Mouse (Mus musculus): ENCODE measurements around the gene Hacd4. TPM values are rescaled to one million over a fixed set of nuclear protein-coding genes. Genes with fewer than 3 reads are reported as not detected.

Hacd4 gene
- 3.7 and 4.4 TPM in 2 replicates for polyA plus RNA-seq (2014; fragmentation: Nextera tagmentation; extraction: Ambion mirVana)

DNA sequence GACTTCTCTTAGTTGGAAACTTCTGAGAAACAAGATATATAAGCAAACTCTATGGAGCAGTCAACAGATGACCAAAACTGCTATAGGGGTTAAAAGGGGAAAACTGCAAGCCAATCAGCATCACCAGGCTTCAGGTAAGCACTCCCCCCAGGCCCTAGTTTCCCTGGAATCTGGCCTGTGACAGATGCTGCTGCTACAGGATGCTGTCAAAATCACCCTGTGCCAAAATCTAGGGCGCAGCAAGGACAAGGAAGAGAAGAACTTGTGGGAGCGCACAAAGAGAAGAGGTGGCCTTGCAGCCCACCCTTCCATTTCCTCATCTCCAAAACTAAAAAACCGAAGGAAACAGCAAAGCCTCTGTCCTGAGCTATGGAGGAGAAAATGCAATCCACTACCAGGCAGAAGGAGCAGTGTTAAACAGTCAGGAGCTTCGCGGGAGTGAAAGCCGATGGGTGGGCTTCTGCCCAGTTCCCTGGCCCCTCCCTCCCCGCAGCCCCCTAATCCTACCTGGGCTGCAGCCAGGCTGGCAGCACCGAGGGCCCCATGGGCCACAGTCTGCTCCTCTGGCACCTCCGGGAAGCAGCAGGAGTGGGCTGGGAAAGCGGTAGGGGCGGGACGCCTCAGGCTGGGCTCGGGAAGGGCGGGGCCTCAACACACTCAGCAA, at the start of gene Hacd4:
Hacd4 (minus strand) TSS at position 603 of the 664 bp plus-strand sequence.
- no peaks in the 10 kb centered on the region for H3K36me3 ChIP-seq (ENCODE audit: control insufficient read depth, insufficient read depth, low read length)
- peaks cover 7% of the 10 kb centered on the region; the same call in 1 of the 2 replicates for H3K4me1 ChIP-seq (ENCODE audit: control insufficient read depth, insufficient read depth, low read length)
- no peaks in the 10 kb centered on the region for H3K9me3 ChIP-seq (ENCODE audit: control insufficient read depth, low read length)
- peak within 1 kb of the TSS; percentile 21 for H3K4me3 ChIP-seq (ENCODE audit: low read depth, low read length)
- no peak within 1 kb of the TSS for H3K27ac ChIP-seq (ENCODE audit: low read depth, low read length)
- ATAC-seq (ENCODE audit: low FRiP score) (peak; percentile 85), DNase-seq (ENCODE audit: low spot score, missing footprints) (peak; percentile 86)
- peak within 1 kb of the TSS; percentile 50 for H3K4me2 ChIP-seq
- H3K27me3 ChIP-seq (ENCODE audit: control insufficient read depth, insufficient read depth, low read length): no peaks in the 10 kb centered on the region
- WGBS: 5% methylated on average over 14 of the region's 14 CpGs
- H3K9ac ChIP-seq (ENCODE audit: low read length): peak within 1 kb of the TSS; percentile 56

- H3K36me3 ChIP-seq (ENCODE audit: control insufficient read depth, insufficient read depth, low read length): no peaks in the 10 kb centered on the region
- no peaks in the 10 kb centered on the region for H3K9me3 ChIP-seq (ENCODE audit: control insufficient read depth, low read length)
- no peak overlapping the region for H3K27ac ChIP-seq (ENCODE audit: low read depth, low read length)
- no peak for ATAC-seq (ENCODE audit: low FRiP score)
- no peak overlapping the region for H3K9ac ChIP-seq (ENCODE audit: low read length)
- no peak for DNase-seq (ENCODE audit: low spot score, missing footprints)
- no peaks in the 10 kb centered on the region for H3K27me3 ChIP-seq (ENCODE audit: control insufficient read depth, insufficient read depth, low read length)
- no peak overlapping the region for H3K4me3 ChIP-seq (ENCODE audit: low read depth, low read length)
- 88% methylated on average over 3 of the region's 3 CpGs for WGBS
- H3K4me1 ChIP-seq (ENCODE audit: control insufficient read depth, insufficient read depth, low read length): no peaks in the 10 kb centered on the region
- H3K4me2 ChIP-seq: no peak overlapping the region
Observed at GRCm38 (mm10) chr4:88488107-88488506, 49.4 kb upstream of the Hacd4 start.

GRCm38 (mm10) chr4:88480130-88480529, 41.4 kb upstream of the Hacd4 start:
- no peak for ATAC-seq (ENCODE audit: low FRiP score)
- Histone ChIP-seq H3K4me2 (no peak overlapping the region), H3K36me3 (ENCODE audit: control insufficient read depth, insufficient read depth, low read length) (no peaks in the 10 kb centered on the region), H3K9ac (ENCODE audit: low read length) (no peak overlapping the region), H3K27ac (ENCODE audit: low read depth, low read length) (no peak overlapping the region), H3K4me1 (ENCODE audit: control insufficient read depth, insufficient read depth, low read length) (no peaks in the 10 kb centered on the region), H3K4me3 (ENCODE audit: low read depth, low read length) (no peak overlapping the region), H3K27me3 (ENCODE audit: control insufficient read depth, insufficient read depth, low read length) (no peaks in the 10 kb centered on the region), H3K9me3 (ENCODE audit: control insufficient read depth, low read length) (no peaks in the 10 kb centered on the region)
- DNase-seq (ENCODE audit: low spot score, missing footprints): no peak
- WGBS: 86% methylated on average over 6 of the region's 6 CpGs

- Histone ChIP-seq H3K4me1 (ENCODE audit: control insufficient read depth, insufficient read depth, low read length) (no peaks in the 10 kb centered on the region), H3K9me3 (ENCODE audit: control insufficient read depth, low read length) (no peaks in the 10 kb centered on the region), H3K9ac (ENCODE audit: low read length) (no peak overlapping the region), H3K27me3 (ENCODE audit: control insufficient read depth, insufficient read depth, low read length) (no peaks in the 10 kb centered on the region), H3K36me3 (ENCODE audit: control insufficient read depth, insufficient read depth, low read length) (no peaks in the 10 kb centered on the region), H3K4me3 (ENCODE audit: low read depth, low read length) (no peak overlapping the region), H3K27ac (ENCODE audit: low read depth, low read length) (no peak overlapping the region), H3K4me2 (no peak overlapping the region)
- ATAC-seq (ENCODE audit: low FRiP score) (no peak), DNase-seq (ENCODE audit: low spot score, missing footprints) (no peak)
- 95% methylated on average over 9 of the region's 9 CpGs for WGBS
Observed at GRCm38 (mm10) chr4:88478809-88479186, 40.1 kb upstream of the Hacd4 start.

DNA sequence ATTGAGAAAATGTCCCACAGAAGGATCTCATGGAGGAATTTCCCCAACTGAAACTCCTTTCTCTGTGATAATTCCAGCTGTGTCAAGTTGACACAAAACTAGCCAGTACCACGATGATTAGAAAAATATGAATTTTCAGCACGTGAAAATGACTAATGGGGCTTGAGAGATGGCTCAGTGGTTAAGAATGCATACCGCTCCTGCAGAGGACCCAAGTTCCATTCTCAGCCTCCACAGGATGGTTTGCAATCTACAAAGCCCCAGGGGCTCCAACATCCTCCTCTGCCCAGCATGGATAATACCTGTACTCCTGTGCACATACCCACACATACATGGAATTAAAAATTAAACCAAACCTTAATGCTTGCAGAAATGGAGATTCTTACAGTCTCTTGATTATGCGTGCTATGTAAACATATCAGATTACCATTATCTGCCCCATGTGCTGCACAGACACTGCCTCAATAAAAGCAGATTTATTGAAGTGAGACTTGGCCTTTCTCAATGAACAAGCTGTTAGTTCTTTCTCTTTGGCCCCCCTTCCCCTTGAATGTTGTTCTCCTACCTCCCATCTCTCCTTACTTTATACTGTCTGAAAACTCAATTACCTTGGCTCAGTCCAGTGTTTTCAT, 39.6 kb upstream of the Hacd4 start:
- Histone ChIP-seq H3K9me3 (ENCODE audit: control insufficient read depth, low read length) (no peaks in the 10 kb centered on the region), H3K4me3 (ENCODE audit: low read depth, low read length) (no peak overlapping the region), H3K9ac (ENCODE audit: low read length) (no peak overlapping the region), H3K27ac (ENCODE audit: low read depth, low read length) (no peak overlapping the region), H3K36me3 (ENCODE audit: control insufficient read depth, insufficient read depth, low read length) (no peaks in the 10 kb centered on the region), H3K27me3 (ENCODE audit: control insufficient read depth, insufficient read depth, low read length) (no peaks in the 10 kb centered on the region), H3K4me1 (ENCODE audit: control insufficient read depth, insufficient read depth, low read length) (no peaks in the 10 kb centered on the region), H3K4me2 (no peak overlapping the region)
- 82% methylated on average over 4 of the region's 4 CpGs for WGBS
- ATAC-seq (ENCODE audit: low FRiP score): no peak
- no peak for DNase-seq (ENCODE audit: low spot score, missing footprints)

GRCm38 (mm10) chr4:88476511-88477210, 37.9 kb upstream of the Hacd4 start:
- no peak for DNase-seq (ENCODE audit: low spot score, missing footprints)
- H3K4me1 ChIP-seq (ENCODE audit: control insufficient read depth, insufficient read depth, low read length): no peaks in the 10 kb centered on the region
- H3K27me3 ChIP-seq (ENCODE audit: control insufficient read depth, insufficient read depth, low read length): no peaks in the 10 kb centered on the region

DNA sequence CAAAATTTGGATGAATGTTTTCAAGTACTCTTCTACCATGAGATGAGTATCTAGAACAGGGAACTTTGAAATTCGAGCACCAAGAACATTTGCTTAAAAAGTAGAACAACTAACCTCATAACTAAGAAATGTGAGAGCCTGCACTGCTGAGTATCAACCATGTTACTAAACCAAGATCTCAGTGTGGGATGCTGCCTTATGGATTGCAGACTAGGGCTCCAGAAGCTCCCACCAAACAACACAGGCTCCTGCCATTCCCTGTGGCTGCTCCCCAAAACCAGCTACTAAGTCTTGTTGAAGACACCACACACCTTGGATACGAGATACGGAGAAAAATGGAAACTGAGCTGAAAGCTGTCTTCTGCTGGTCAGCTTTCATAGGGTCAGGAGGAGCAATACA, 37.4 kb upstream of the Hacd4 start:
- H3K4me2 ChIP-seq: no peak overlapping the region
- H3K27me3 ChIP-seq (ENCODE audit: control insufficient read depth, insufficient read depth, low read length): no peaks in the 10 kb centered on the region
- H3K36me3 ChIP-seq (ENCODE audit: control insufficient read depth, insufficient read depth, low read length): no peaks in the 10 kb centered on the region
- no peak overlapping the region for H3K27ac ChIP-seq (ENCODE audit: low read depth, low read length)
- 83% methylated on average over 3 of the region's 3 CpGs for WGBS
- DNase-seq (ENCODE audit: low spot score, missing footprints): no peak
- no peak for ATAC-seq (ENCODE audit: low FRiP score)
- H3K4me3 ChIP-seq (ENCODE audit: low read depth, low read length): no peak overlapping the region
- H3K4me1 ChIP-seq (ENCODE audit: control insufficient read depth, insufficient read depth, low read length): no peaks in the 10 kb centered on the region
- no peak overlapping the region for H3K9ac ChIP-seq (ENCODE audit: low read length)
- H3K9me3 ChIP-seq (ENCODE audit: control insufficient read depth, low read length): no peaks in the 10 kb centered on the region

More at GRCm38 (mm10) chr4:88476511-88477210, 37.9 kb upstream of the Hacd4 start:
- no peak overlapping the region for H3K9ac ChIP-seq (ENCODE audit: low read length)
- no peak overlapping the region for H3K4me3 ChIP-seq (ENCODE audit: low read depth, low read length)
- no peaks in the 10 kb centered on the region for H3K36me3 ChIP-seq (ENCODE audit: control insufficient read depth, insufficient read depth, low read length)
- 71% methylated on average over 4 of the region's 4 CpGs for whole genome bisulfite sequencing
- H3K4me2 ChIP-seq: no peak overlapping the region
- ATAC-seq (ENCODE audit: low FRiP score): no peak
- H3K27ac ChIP-seq (ENCODE audit: low read depth, low read length): no peak overlapping the region
- H3K9me3 ChIP-seq (ENCODE audit: control insufficient read depth, low read length): no peaks in the 10 kb centered on the region

GRCm38 (mm10) chr4:88471528-88471927, 32.8 kb upstream of the Hacd4 start:
- 75% methylated on average over 2 of the region's 2 CpGs for WGBS
- Histone ChIP-seq H3K27me3 (ENCODE audit: control insufficient read depth, insufficient read depth, low read length) (no peaks in the 10 kb centered on the region), H3K9me3 (ENCODE audit: control insufficient read depth, low read length) (no peaks in the 10 kb centered on the region), H3K9ac (ENCODE audit: low read length) (no peak overlapping the region), H3K4me2 (no peak overlapping the region), H3K27ac (ENCODE audit: low read depth, low read length) (no peak overlapping the region), H3K36me3 (ENCODE audit: control insufficient read depth, insufficient read depth, low read length) (no peaks in the 10 kb centered on the region), H3K4me1 (ENCODE audit: control insufficient read depth, insufficient read depth, low read length) (no peaks in the 10 kb centered on the region), H3K4me3 (ENCODE audit: low read depth, low read length) (no peak overlapping the region)
- no peak for ATAC-seq (ENCODE audit: low FRiP score)
- no peak for DNase-seq (ENCODE audit: low spot score, missing footprints)

- WGBS: 83% methylated on average over 4 of the region's 4 CpGs
- Histone ChIP-seq H3K4me1 (ENCODE audit: control insufficient read depth, insufficient read depth, low read length) (no peaks in the 10 kb centered on the region), H3K9ac (ENCODE audit: low read length) (no peak overlapping the region)
Observed at GRCm38 (mm10) chr4:88464574-88464973, 25.8 kb upstream of the Hacd4 start.

More at GRCm38 (mm10) chr4:88464574-88464973, 25.8 kb upstream of the Hacd4 start:
- H3K36me3 ChIP-seq (ENCODE audit: control insufficient read depth, insufficient read depth, low read length): no peaks in the 10 kb centered on the region
- H3K27me3 ChIP-seq (ENCODE audit: control insufficient read depth, insufficient read depth, low read length): no peaks in the 10 kb centered on the region
- no peak overlapping the region for H3K4me2 ChIP-seq
- no peaks in the 10 kb centered on the region for H3K9me3 ChIP-seq (ENCODE audit: control insufficient read depth, low read length)
- H3K4me3 ChIP-seq (ENCODE audit: low read depth, low read length): no peak overlapping the region
- H3K27ac ChIP-seq (ENCODE audit: low read depth, low read length): no peak overlapping the region
- ATAC-seq (ENCODE audit: low FRiP score) (no peak), DNase-seq (ENCODE audit: low spot score, missing footprints) (no peak)
